Mouse (Mus musculus): ENCODE measurements around the gene Hpn. TPM values are rescaled to one million over a fixed set of nuclear protein-coding genes. Genes with fewer than 3 reads are reported as not detected.

Gene Hpn
- total RNA-seq (2023), result 2.1 and 2.4 TPM in 2 replicates

GRCm38 (mm10) chr7:31115182-31115581 is at the start of gene Hpn:
TSS of gene Hpn (minus strand) at chr7:31115290.

GRCm38 (mm10) chr7:31155296-31156033 is 40.4 kb upstream of the Hpn start, which contains the start of gene Gramd1a:
TSS of gene Gramd1a (minus strand) at chr7:31155896.

GRCm38 (mm10) chr7:31126851-31127724 is 12.0 kb upstream of the Hpn start, which contains the start of gene Scn1b:
TSS of gene Scn1b (minus strand) at chr7:31127003.

GRCm38 (mm10) chr7:31076492-31076891 is 38.6 kb downstream of the Hpn start, which contains the start of gene Fxyd3:
TSS of gene Fxyd3 (minus strand) at chr7:31076704.

GRCm38 (mm10) chr7:31059108-31059507 is 56.0 kb downstream of the Hpn start, which contains the start of gene Lgi4:
TSS of gene Lgi4 (plus strand) at chr7:31059342.

GRCm38 (mm10) chr7:31057071-31057470 is 58.0 kb downstream of the Hpn start, which contains the start of gene Fxyd1:
TSS of gene Fxyd1 (minus strand) at chr7:31057199.

GRCm38 (mm10) chr7:31051321-31052021 is 63.6 kb downstream of the Hpn start, which contains the start of gene Fxyd7:
TSS of gene Fxyd7 (minus strand) at chr7:31051467.

Other genes starting within 250 kb of the Hpn start
- gene Cd22, start 234.9 kb downstream of the Hpn start, total RNA-seq (2023), result 3.5 and 3.8 TPM in 2 replicates
- 1.3 and 2.4 TPM in 2 replicates for gene Mag, start 200.4 kb downstream of the Hpn start, total RNA-seq (2023)
- 1.7 TPM in 1 of 2 replicates, not detected in the other for gene Hamp2, start 190.6 kb downstream of the Hpn start, total RNA-seq (2023)
- not detected in 2 replicates for gene Hamp, start 171.3 kb downstream of the Hpn start, total RNA-seq (2023)
- 97.9 and 113 TPM in 2 replicates for gene Usf2, start 158.5 kb downstream of the Hpn start, total RNA-seq (2023)
- gene Lsr, start 141.8 kb downstream of the Hpn start, total RNA-seq (2023), result 2.4 and 2.8 TPM in 2 replicates
- 0.45 and 0.63 TPM in 2 replicates for gene Fam187b, start 141.5 kb downstream of the Hpn start, total RNA-seq (2023)
- gene Fxyd5, start 72.8 kb downstream of the Hpn start, total RNA-seq (2023), result 820 and 829 TPM in 2 replicates
- gene Fxyd7, start 63.8 kb downstream of the Hpn start, total RNA-seq (2023), result 1.2 TPM in 2 replicates
- not detected in 2 replicates for gene Fxyd1, start 58.1 kb downstream of the Hpn start, total RNA-seq (2023)
- 0.22 TPM in 1 of 2 replicates, not detected in the other for gene Lgi4, start 55.9 kb downstream of the Hpn start, total RNA-seq (2023)
- not detected in 2 replicates for gene Fxyd3, start 38.6 kb downstream of the Hpn start, total RNA-seq (2023)
- 5.7 and 8.1 TPM in 2 replicates for gene Scn1b, start 11.7 kb upstream of the Hpn start, total RNA-seq (2023)
- gene Gramd1a, start 40.6 kb upstream of the Hpn start, total RNA-seq (2023), result 133 and 214 TPM in 2 replicates
- gene Scgb2b2, start 175.2 kb upstream of the Hpn start, total RNA-seq (2023), result not detected in 2 replicates
- not detected in 2 replicates for gene Scgb1b2, start 176.5 kb upstream of the Hpn start, total RNA-seq (2023)
- not detected in 2 replicates for gene Scgb2b3, start 246.8 kb upstream of the Hpn start, total RNA-seq (2023)